Comparison of ENCODE assay signal across 20 mouse cellular contexts in genomic region chr8:83145421-83145820, GRCm38 (mm10). TPM values are rescaled to one million over a fixed set of nuclear protein-coding genes. Genes with fewer than 3 reads are reported as not detected.
"Had no signal": no experiment of that assay in that cellular context is flagged by ENCODE, and none has a peak within 500 bp of the region (broad histone marks: within the 10 kb centered on the region; RNA-seq: fewer than 3 reads in every experiment).

No protein-coding gene starts in this region.

- H3K4me1 ChIP-seq: midbrain, embryonic 10.5 days; midbrain, embryonic 12.5 days; neural tube, embryonic 13.5 days; neural tube, embryonic 15.5 days had no signal

- H3K9ac ChIP-seq: liver, postnatal 0 days; midbrain, embryonic 12.5 days; neural tube, embryonic 13.5 days; neural tube, embryonic 15.5 days had no signal

- ATAC-seq: liver, postnatal 0 days; midbrain, embryonic 16.5 days had no signal

- H3K36me3 ChIP-seq: midbrain, embryonic 10.5 days; midbrain, embryonic 12.5 days; neural tube, embryonic 13.5 days; neural tube, embryonic 15.5 days had no signal

- H3K9me3 ChIP-seq: midbrain, embryonic 10.5 days; midbrain, embryonic 12.5 days; neural tube, embryonic 13.5 days; neural tube, embryonic 15.5 days had no signal

- DNase-seq: liver, postnatal 0 days; lung, adult 2 months; lung, postnatal 14 days; lung, postnatal 36 days; midbrain, embryonic 14.5 days; retina, postnatal 1 day; right cerebral cortex, adult 18-20 months; right cerebral cortex, postnatal 25 days; right cerebral cortex, postnatal 4 days; spleen, adult 18-20 months; thymus, adult 18-20 months; thymus, postnatal 14 days; thymus, postnatal 36 days had no signal

- H3K27ac ChIP-seq: midbrain, embryonic 10.5 days; midbrain, embryonic 12.5 days; neural tube, embryonic 13.5 days; neural tube, embryonic 15.5 days had no signal

- H3K4me3 ChIP-seq: midbrain, embryonic 10.5 days; midbrain, embryonic 12.5 days; myocyte; neural tube, embryonic 13.5 days; neural tube, embryonic 15.5 days had no signal

- H3K4me2 ChIP-seq: midbrain, embryonic 12.5 days; neural tube, embryonic 13.5 days; neural tube, embryonic 15.5 days had no signal

- H3K27me3 ChIP-seq: midbrain, embryonic 12.5 days; neural tube, embryonic 13.5 days; neural tube, embryonic 15.5 days had no signal

RNA-seq across cellular contexts. Expression of gene Gm10645, which starts 20.5 kb away (rescaled TPM):
- total RNA-seq: megakaryocyte-erythroid progenitor cell, adult 5-6 weeks had no signal
